Mouse (Mus musculus): ENCODE data around the gene Cux2. TPM values are rescaled to one million over a fixed set of nuclear protein-coding genes. Genes with fewer than 3 reads are reported as not detected.

Cux2 gene
- polyA plus RNA-seq, 1 experiment from 2014 or later: 1.5 TPM

GRCm38 (mm10) chr5:121946657-121947245 is 103.2 kb downstream of the Cux2 start:
- Histone ChIP-seq H3K9ac (ENCODE audit: low read depth, low read length) (no peak overlapping the region), H3K4me1 (replicated peaks; ENCODE audit: control insufficient read depth, insufficient read depth, low read length) (peaks cover 9% of the 10 kb centered on the region; the same call in 1 of the 2 replicates), H3K4me3 (ENCODE audit: low read depth, low read length) (no peak overlapping the region), H3K27ac (ENCODE audit: low read depth, low read length) (no peak overlapping the region), H3K36me3 (ENCODE audit: control insufficient read depth, insufficient read depth) (no peaks in the 10 kb centered on the region), H3K9me3 (ENCODE audit: control insufficient read depth) (no peaks in the 10 kb centered on the region), H3K4me2 (replicated peaks; ENCODE audit: low read depth) (no peak overlapping the region), H3K27me3 (replicated peaks; ENCODE audit: control insufficient read depth, insufficient read depth, low read length) (peaks cover 10% of the 10 kb centered on the region; the same call in 1 of the 2 replicates)
- no peak for ATAC-seq
- no peak for TF ChIP-seq CTCF (IDR thresholded peaks at IDR 0.05; ENCODE audit: low read depth)
- 81% methylated on average over 7 of the region's 7 CpGs for WGBS

GRCm38 (mm10) chr5:121945819-121946218 is 104.1 kb downstream of the Cux2 start:
- Histone ChIP-seq H3K4me1 (replicated peaks; ENCODE audit: control insufficient read depth, insufficient read depth, low read length) (peaks cover 9% of the 10 kb centered on the region; the same call in 1 of the 2 replicates), H3K9me3 (ENCODE audit: control insufficient read depth) (no peaks in the 10 kb centered on the region), H3K4me3 (ENCODE audit: low read depth, low read length) (no peak overlapping the region), H3K27me3 (replicated peaks; ENCODE audit: control insufficient read depth, insufficient read depth, low read length) (peaks cover 10% of the 10 kb centered on the region; the same call in 1 of the 2 replicates), H3K4me2 (replicated peaks; ENCODE audit: low read depth) (no peak overlapping the region), H3K36me3 (ENCODE audit: control insufficient read depth, insufficient read depth) (no peaks in the 10 kb centered on the region), H3K27ac (ENCODE audit: low read depth, low read length) (no peak overlapping the region), H3K9ac (ENCODE audit: low read depth, low read length) (no peak overlapping the region)
- TF ChIP-seq CTCF (IDR thresholded peaks at IDR 0.05; ENCODE audit: low read depth): peak; percentile 88
- 56% methylated on average over 6 of the region's 6 CpGs for WGBS
- ATAC-seq: no peak

- H3K9me3 ChIP-seq (ENCODE audit: control insufficient read depth): no peaks in the 10 kb centered on the region
- peaks cover 10% of the 10 kb centered on the region; the same call in 1 of the 2 replicates for H3K27me3 ChIP-seq (replicated peaks; ENCODE audit: control insufficient read depth, insufficient read depth, low read length)
- H3K4me3 ChIP-seq (ENCODE audit: low read depth, low read length): no peak overlapping the region
- no peak for ATAC-seq
- H3K27ac ChIP-seq (ENCODE audit: low read depth, low read length): no peak overlapping the region
- WGBS: 88% methylated on average over 16 of the region's 16 CpGs
- peaks cover 9% of the 10 kb centered on the region; the same call in 1 of the 2 replicates for H3K4me1 ChIP-seq (replicated peaks; ENCODE audit: control insufficient read depth, insufficient read depth, low read length)
- TF ChIP-seq CTCF (IDR thresholded peaks at IDR 0.05; ENCODE audit: low read depth): no peak
- no peaks in the 10 kb centered on the region for H3K36me3 ChIP-seq (ENCODE audit: control insufficient read depth, insufficient read depth)
- H3K4me2 ChIP-seq (replicated peaks; ENCODE audit: low read depth): no peak overlapping the region
- no peak overlapping the region for H3K9ac ChIP-seq (ENCODE audit: low read depth, low read length)
Measured at GRCm38 (mm10) chr5:121944021-121944790, 105.7 kb downstream of the Cux2 start.

GRCm38 (mm10) chr5:121943472-121943871 is 106.4 kb downstream of the Cux2 start:
- no peak overlapping the region for H3K27ac ChIP-seq (ENCODE audit: low read depth, low read length)
- H3K4me3 ChIP-seq (ENCODE audit: low read depth, low read length): no peak overlapping the region
- no peak overlapping the region for H3K4me2 ChIP-seq (replicated peaks; ENCODE audit: low read depth)
- 0 out of 2 replicates have a peak, but pooled peaks cover 2% of the 10 kb centered on the region for H3K4me1 ChIP-seq (replicated peaks; ENCODE audit: control insufficient read depth, insufficient read depth, low read length)
- WGBS: 59% methylated on average over 7 of the region's 7 CpGs
- H3K9ac ChIP-seq (ENCODE audit: low read depth, low read length): no peak overlapping the region
- no peak for ATAC-seq
- no peaks in the 10 kb centered on the region for H3K36me3 ChIP-seq (ENCODE audit: control insufficient read depth, insufficient read depth)
- H3K27me3 ChIP-seq (replicated peaks; ENCODE audit: control insufficient read depth, insufficient read depth, low read length): peaks cover 10% of the 10 kb centered on the region; the same call in 1 of the 2 replicates
- H3K9me3 ChIP-seq (ENCODE audit: control insufficient read depth): no peaks in the 10 kb centered on the region
- peak; percentile 82 for TF ChIP-seq CTCF (IDR thresholded peaks at IDR 0.05; ENCODE audit: low read depth)

GRCm38 (mm10) chr5:121938065-121938849 is 111.6 kb downstream of the Cux2 start:
- H3K27me3 ChIP-seq (replicated peaks; ENCODE audit: control insufficient read depth, insufficient read depth, low read length): no peaks in the 10 kb centered on the region
- TF ChIP-seq CTCF (IDR thresholded peaks at IDR 0.05; ENCODE audit: low read depth): no peak
- no peaks in the 10 kb centered on the region for H3K4me1 ChIP-seq (replicated peaks; ENCODE audit: control insufficient read depth, insufficient read depth, low read length)
- no peak for ATAC-seq
- H3K36me3 ChIP-seq (ENCODE audit: control insufficient read depth, insufficient read depth): no peaks in the 10 kb centered on the region
- H3K27ac ChIP-seq (ENCODE audit: low read depth, low read length): no peak overlapping the region
- H3K9ac ChIP-seq (ENCODE audit: low read depth, low read length): no peak overlapping the region
- no peaks in the 10 kb centered on the region for H3K9me3 ChIP-seq (ENCODE audit: control insufficient read depth)
- 62% methylated on average over 18 of the region's 18 CpGs for WGBS
- no peak overlapping the region for H3K4me2 ChIP-seq (replicated peaks; ENCODE audit: low read depth)
- H3K4me3 ChIP-seq (ENCODE audit: low read depth, low read length): no peak overlapping the region

- H3K27ac ChIP-seq (ENCODE audit: low read depth, low read length): no peak overlapping the region
- no peak for ATAC-seq
- 35% methylated on average over 9 of the region's 9 CpGs for WGBS
- no peak overlapping the region for H3K4me2 ChIP-seq (replicated peaks; ENCODE audit: low read depth)
- H3K9ac ChIP-seq (ENCODE audit: low read depth, low read length): no peak overlapping the region
- H3K9me3 ChIP-seq (ENCODE audit: control insufficient read depth): no peaks in the 10 kb centered on the region
- no peaks in the 10 kb centered on the region for H3K36me3 ChIP-seq (ENCODE audit: control insufficient read depth, insufficient read depth)
- H3K4me3 ChIP-seq (ENCODE audit: low read depth, low read length): no peak overlapping the region
- TF ChIP-seq CTCF (IDR thresholded peaks at IDR 0.05; ENCODE audit: low read depth): no peak
- H3K4me1 ChIP-seq (replicated peaks; ENCODE audit: control insufficient read depth, insufficient read depth, low read length): no peaks in the 10 kb centered on the region
- peaks cover 16% of the 10 kb centered on the region; the same call in 1 of the 2 replicates for H3K27me3 ChIP-seq (replicated peaks; ENCODE audit: control insufficient read depth, insufficient read depth, low read length)
Measured at GRCm38 (mm10) chr5:121930261-121930660, 119.6 kb downstream of the Cux2 start.

Data from intestine, postnatal 0 days (tissue).